Mouse (Mus musculus) retina, postnatal 1 day (tissue): ENCODE results near the gene Sugct.
A peak's percentile ranks its signal among the peaks of the same experiment; 100 is the strongest.

Experiments used
- DNase-seq: peaks from one replicate; pipeline ENCODE4 v3.0.0-alpha.2; 2012

Sugct gene

DNA sequence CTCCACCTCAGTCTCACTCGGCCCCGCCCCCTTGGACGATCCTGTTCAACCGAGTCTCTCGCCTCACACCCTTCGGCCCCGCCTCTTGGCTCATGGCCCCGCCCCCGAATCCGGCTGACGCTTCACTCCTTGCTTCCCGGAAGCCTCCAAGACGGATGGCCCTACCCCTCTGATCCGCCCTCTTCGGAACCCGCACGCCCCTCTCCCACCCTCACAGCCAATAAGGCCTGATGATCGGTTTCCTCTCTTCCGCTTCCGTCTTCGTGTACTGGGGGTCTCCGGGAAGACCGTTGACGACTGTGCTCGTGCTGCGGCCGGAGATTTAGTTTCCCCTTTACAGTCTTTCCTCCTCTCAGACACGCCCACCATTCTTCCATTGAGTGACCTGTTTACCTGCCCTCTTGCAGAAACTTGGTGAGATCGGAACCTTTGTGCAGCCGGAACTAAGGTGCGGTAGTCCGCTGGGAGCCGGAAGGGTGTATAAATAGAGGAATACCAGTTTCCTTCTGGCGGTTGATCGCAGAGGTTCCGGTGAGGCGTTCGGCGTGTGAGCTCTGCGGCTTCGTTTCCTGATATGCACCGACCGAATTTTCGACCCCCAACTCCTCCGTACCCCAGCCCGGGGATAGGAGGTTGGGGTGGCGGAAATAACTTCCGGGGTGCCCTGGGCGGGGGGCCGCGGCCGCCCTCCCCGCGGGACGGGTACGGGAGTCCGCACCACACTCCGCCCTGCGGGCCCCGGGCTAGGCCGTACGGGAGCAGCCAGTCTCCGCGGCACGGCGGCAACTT, at the start of gene Sugct, which contains the start of gene Mplkip:
TSS of gene Sugct (minus strand) at position 643 of the 789 bp plus-strand sequence.
TSS of gene Mplkip (plus strand) at position 282 of the 789 bp plus-strand sequence.
- peak; percentile 100 for DNase-seq

DNA sequence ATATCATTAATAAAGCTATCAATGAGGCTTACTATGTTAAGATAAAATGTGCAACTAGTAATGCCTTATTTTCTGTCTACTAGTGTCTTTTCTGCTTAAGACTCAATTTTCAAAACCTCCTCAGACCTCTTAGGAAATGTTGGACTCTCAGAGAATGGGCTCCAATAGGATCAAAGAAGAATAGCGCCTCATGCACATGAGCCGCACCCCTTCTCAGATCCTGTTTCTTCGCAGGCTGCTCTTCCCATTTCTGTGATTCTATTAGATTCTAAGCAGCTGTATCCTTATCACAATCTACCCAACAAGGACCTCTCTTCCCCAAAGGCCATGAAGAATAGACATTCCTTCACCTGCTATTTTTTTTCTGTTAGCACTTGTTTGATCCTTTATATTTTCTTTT, 33.4 kb upstream of the Sugct start:
- DNase-seq: no peak

DNA sequence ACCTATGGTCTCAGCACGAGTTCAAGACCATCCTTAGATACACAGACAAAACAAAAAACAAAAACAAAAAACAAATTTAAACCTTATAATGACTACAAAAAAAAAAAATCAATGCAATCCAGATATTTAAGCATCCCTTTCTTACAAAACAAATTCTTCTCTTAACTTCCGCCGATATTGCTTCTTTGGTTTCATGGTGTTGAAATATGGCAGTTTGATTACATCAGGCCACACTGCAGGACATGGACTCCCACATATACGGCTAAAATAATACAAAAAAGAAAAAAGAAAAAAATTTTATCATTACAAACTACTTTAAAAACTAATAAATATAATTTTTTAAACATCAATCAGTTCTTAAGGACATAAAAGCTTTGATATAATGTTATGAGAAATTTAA, 32.6 kb upstream of the Sugct start:
- no peak for DNase-seq

DNA sequence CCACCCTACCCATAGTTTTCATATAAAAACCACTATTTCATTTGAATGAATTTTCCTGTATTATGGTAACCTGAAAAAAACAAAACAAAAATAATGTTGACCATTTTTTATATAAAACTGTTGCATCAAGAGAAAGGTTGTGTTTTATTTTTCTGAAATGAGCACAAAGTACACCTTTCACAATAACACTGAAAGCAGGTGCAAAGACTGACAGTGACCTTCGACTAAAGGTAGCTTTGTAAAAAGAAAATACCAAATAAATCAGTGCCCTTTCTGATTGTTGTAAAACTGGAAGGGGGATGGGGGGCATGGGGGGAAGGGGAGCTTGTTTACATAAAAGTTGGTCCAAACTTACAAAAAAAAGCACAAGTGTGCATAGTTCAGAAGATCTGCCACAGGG, 22.0 kb upstream of the Sugct start:
- DNase-seq: no peak

DNA sequence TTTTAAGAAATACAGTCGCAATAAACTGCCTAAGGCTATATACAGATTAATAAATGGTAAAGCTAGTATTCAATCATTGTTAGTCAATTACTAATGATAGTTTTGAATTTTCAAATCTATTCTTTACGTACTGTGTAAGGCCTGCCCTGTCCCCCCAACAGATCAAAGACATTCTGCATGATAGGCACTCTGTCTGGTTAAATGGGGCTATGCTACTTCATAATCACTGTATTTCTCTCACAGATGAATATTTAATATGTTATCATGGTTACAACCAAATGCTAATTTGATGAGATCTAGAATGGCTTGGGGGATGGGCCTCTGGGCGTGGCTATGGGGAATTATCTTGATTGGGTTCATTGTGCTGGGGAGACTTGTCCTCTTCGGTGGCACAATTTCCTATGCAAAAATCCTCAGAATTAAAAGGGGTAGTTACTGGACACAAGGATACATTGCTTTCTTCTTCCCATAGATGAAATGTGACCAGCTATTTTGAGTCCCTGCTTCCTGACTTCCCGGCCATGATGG, 13.5 kb upstream of the Sugct start:
- DNase-seq: no peak

DNA sequence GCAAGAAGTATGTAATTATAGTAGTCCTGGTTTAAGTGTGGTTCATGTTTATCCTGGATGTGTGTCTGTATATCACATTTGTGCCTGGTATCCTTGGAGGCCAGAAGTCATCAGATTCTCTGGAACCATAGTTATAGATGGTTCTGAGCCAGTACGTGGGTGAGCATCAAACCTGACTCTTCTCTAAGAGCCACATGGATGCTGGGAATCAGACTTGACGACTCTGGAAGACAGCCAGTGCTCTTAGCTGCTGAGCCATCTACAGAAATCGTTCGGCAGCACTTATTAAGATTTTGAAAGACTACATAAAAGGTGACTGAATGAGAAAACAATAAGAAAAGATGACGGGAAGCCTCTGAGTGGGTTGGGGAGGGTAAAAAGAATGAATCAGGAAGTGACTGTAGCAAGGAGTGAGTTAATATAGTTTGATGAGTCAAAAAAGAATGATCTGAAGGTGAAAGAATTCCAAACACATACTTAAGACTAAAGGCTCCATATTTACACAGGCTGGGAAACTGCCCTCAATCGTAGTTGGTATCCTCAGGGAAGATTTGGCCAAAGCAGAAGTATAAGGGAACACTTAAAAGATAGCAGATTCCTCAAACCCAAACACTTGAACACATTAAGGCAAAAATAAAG, 10.0 kb upstream of the Sugct start:
- DNase-seq: no peak

DNA sequence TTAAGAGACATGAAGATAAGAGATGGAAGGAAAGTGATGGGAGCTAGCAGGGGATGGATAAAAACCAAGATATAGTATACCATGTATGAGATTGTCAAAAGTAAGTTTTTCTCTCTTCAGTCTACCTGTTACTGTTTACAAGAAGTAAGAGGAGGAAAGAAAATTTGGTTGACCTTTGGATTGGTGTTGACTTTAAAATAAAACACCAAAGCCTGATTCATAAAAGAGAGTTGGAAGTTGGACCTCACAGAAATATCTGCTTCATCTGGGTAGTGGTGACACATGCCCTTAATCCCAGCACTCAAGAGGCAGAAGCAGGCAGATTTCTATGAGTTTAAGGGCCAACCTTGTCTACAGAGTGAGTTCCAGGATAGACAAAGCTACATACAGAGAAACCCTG, 7.0 kb upstream of the Sugct start:
- no peak for DNase-seq

DNA sequence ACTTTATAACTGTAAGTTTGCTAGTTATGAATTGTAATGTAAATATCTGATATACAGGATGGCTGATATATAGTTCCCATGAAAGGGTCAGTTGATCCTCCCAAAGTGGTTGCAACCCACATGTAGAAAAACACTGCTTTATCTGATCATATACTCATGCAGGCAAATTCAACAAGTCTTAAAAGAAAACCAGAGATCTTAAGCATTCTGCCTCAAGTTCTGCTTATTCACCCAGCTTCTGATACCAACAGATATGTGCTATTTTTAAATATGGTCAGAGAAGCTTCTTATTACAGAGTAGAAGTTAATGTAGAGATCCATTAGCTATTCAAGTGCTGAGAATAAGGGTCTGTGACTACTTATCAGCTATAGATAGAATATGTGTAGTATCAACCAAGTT, 6.0 kb upstream of the Sugct start:
- DNase-seq: no peak

DNA sequence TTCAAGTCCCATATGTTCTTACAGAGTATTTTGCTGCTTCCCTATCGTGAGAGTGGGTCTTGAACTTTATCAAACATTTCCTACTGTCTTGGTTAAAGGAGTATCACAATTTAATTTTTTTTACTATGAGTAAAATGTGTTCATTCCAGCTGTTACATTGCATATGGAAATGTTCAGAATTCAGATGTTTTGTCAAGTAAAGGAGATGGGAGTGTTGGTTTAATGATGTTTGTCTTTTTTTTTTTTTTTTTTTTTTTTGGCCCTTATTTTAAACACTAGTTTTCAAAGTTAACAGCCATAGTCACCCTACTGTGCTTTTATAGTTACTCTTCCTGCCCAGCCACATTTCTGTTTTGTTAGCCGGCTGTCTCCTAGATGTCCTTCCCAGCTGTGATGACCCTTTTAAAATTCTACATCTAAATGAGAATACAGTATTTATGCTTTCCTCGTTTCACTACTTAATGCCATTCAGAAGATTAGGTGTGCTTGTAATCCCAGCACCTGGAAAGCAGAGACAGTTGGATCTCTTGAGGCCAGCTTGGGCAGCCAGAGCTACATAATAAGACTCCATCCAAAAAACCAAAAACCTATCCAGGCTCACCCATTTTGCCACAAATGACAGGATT, 4.8 kb upstream of the Sugct start:
- DNase-seq: no peak

DNA sequence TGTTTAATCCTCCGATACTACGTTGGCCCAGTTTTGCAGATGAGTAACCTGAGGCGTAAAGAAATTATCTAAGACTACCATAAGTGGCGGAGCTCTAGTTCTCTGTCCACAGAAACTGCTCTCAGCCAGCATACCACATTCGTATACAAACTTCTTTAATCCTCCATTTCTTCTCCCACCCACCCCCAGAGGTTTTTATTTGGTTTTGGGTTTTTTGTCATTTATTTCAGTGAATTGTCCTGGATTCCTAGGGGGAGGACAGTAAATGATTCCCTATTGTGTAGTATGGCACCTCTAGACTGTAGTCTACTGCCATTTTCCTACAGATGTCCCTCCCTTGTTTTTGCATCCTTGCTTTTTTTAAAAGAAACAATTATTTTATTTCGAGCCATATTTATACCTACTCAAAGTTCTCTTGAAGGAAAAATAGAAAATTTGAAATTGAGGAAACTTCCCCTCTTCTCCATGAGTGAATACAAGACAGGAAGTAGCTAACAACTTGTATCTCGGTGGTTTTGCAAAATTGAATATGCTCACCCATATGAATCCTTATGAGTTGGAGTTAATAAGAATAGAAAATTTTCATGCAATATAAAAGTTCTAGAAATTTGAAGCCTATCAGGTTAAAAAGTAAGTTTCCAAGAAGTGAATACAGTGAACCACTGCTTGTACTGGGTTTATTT, 686 bp upstream of the Sugct start:
- DNase-seq: no peak

DNA sequence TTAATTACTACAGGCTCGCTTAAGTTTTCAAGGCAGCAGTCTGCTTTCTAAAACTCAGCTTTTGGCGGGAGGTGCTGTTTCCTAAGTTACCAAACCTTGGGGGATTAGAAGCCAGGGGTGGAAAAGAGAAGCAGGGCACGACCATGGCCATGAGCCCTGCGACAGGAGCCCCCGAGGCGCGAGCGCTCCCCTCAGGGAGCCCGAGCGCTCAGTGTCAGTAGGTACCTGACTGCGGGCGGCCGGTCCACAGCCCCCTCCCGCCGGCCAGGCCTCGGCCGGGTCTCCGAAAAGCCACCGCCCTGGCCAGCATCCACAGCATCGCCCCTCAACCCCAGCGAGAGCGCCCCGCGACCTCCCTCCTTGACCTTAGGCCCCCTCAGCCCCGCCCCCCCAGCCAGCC, 939 bp downstream of the Sugct start:
- DNase-seq: no peak

DNA sequence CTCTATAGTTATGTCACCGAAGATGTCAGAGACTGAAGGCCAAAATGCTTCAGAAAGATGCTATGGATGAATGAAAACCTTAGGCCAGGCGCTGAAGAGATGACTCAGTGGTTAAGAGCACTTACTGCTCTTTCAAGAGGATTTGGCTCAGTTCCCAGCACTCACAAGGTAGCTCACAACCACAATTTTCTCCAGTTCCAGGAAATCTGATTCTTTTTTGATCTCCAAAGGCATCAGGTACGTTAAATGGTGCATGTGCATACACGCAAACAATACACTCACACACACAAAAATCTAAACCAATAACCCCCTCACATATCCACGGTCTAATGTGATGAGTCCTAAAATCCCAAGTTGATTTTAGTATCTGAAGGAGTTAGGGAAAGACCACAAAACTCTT, 1.5 kb downstream of the Sugct start:
- peak; percentile 15 for DNase-seq

DNA sequence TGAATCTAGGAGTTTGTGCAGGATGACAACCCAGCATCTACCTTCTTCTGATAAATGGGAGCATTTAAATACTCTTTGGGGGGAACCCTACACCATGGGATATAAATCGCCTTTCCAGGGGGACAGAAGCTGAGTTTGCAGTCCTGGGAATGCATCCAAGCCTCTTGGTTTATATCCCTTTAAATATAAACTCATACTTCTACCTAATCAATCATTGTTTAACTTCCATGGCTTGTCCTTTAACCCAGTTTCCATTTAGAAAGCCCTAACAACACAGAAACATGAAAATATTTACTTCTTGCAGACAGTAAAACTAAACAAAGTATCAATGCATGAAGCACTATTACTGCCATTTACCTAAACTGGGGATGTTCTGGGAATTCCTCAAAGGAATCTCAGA, 3.9 kb downstream of the Sugct start:
- DNase-seq: no peak

DNA sequence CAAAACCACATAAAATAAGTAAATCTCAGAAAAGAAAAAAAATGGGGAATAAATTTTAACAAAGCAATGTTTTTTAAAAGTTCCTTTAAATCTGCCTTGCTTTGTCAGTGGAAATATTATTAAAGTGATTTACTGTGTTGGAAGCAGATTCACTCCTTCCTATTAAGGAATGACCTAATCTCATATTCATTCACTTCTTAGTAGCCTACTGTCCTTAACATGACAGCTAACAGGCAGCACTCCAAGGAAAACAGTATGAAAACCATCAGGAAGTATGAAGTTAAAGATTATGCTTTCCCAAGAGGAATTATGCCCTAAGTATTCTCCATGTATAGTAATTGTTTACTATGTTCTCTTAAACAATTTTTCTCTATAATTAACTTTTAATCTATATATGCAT, 4.7 kb downstream of the Sugct start:
- DNase-seq: no peak

DNA sequence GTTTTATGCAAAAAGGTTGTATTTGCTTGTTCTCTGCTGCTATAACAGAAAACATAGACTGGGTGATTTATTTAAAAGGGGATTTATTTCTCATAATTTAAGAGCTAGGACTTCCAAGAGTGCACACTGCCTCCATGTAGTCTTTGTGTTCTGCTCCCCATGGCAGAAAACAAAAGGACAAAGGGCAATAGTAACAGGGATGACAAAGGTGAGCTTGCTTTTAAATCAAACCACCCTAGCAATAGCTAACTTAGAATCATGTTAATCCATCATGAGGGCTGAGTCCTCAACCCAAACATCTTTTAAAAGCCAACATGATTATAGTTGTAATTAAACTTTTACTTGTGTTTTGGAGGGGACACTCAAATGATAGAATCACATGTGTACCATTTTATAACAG, 5.9 kb downstream of the Sugct start:
- no peak for DNase-seq

DNA sequence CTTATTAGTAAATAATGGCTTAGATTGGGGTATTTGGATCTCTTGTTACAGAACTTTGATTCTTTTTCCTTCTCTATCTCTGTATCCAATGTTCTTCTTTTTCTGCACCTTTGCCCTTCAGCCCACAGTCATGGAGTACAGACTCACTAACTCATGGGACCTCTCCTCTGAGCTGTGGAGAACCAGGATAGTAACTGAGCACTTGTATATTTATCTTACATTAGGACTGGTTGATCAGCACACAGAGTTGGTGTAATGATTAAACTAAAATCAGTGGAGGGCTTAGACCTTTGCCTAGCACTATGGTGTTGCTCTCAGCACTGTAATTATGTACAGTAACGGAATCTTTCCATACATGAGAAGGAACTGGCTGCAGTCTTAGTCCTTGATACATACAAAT, 24.2 kb downstream of the Sugct start:
- no peak for DNase-seq

DNA sequence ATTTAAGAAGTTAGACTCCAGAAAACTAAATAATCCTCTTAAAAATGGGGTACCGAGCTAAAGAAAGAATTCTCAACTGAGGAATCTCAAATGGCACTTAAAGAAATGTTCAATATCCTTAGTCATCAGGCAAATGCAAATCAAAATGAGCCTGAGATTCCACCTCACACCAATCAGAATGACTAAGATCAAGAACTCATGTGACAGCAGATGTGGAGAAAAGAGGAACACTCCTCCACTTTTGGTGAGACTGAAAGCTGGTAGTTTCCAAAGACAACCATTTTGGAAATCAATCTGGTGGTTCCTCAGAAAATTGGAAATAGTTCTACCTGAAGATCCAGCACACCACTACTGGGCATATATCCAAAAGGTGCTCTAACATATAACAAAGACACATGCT, 28.0 kb downstream of the Sugct start:
- DNase-seq: no peak

DNA sequence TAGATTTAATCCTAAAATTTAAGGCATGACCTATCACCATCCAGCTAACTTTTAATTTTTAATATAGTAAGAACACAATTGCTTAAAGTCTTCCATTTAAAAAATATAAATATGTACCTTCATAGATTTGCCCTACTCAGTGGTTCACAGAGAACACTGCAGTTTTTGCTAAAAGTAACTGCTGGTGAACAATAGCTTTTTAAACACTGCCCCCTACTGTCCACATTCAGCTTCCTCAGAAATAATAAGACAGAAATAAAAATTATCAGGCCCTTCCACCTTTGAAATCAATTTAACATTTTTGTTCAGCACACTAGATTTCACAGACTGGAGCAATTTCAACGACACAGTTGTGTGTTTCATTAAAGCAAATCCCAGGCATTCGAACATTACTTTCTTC, 53.1 kb downstream of the Sugct start:
- peak; percentile 27 for DNase-seq

DNA sequence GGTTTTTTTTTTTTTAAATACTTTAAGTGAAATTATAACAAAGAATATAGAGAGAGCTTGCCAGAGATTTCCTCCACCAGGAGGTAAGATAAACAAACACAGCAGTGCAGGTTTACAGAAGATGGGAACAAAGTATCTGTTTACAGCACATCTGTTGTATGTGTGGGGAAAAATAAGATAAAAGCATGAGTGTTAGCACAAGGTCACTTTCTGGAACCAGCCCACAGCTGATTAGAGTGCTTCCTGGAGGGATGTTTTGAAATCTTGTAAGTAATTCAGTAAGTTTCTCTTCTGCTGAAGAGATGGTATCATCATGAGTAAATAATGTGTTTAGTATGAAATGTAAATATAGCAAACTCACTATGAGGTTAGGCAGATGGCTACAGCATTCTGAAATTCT, 57.3 kb downstream of the Sugct start:
- no peak for DNase-seq

DNA sequence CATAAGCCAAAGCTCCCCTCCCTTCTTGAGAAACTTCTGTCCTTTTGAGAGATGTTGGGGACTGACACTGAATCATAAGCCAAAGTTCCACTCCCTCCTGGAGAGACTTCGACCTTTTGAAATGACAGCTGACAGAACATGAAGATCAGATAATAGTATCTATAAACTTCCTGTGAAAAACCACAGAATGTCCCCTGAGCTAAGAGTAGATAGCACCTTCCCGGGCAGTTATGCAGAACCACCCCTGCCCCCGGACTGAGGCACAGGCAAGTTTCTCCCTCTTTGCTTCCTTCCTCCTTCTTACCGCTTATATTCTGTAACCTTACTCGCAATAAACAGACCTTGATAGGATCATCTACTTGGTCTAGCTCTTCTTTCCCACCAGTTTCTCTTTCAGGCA, 68.2 kb downstream of the Sugct start:
- no peak for DNase-seq

DNA sequence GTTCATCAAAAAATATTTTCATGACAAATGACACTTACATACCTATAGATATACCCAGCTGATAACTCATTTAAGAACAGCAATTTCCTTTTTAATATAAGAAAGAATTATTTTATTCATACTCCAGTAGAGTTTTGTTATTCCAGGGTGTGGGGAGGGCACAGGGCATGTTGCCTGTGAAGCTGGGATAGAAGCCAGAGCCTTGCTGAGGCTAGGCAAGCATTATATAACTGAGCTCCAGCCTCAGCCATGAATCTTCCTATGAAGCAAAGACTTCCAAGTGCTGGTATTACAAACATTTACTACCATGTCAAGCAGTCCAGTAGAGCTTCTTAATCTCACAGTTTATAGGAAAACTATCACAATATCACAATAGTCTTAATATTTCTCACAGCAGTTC, 70.4 kb downstream of the Sugct start:
- no peak for DNase-seq

DNA sequence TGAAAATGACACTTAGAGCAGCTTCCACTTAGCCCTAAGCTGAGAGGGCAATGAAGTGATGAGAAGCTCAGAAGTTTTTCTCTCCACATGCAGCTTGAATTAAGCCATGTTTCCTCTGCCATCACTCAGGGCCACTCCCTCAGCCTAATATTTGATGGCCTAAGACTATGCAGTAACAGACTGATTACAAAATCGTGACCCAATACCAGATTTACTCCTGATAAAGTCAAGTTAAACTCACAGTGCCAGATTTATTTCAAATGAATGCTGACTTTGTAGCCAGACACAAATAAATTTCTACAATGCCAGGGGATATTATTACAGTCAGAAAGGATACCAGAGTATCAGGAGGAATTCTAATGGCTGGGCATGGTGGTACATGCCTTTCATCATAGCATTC, 89.1 kb downstream of the Sugct start:
- DNase-seq: no peak

DNA sequence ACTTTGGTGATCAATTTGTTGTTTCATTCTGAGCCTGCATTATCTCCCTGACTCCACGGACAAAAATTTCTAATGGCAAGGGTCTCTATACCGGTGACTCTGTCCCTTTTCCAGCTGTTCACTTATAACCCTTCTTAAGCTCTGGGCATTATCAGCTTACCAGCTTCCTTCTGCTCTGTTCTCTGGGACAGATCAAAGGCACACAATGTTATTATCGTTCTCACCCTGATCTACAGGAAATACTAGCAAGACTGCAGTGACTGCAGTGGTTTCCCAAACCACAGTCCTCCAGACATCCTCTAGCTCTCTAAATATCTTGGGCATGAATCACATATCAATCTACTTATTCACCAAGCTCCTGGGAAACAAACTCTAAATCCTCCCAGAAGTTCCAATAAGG, 90.7 kb downstream of the Sugct start:
- DNase-seq: no peak
